Mouse (Mus musculus) testis, postnatal 10 days (tissue): ENCODE data around the gene Msh5.
"Not testable (repeated sequence)": the region's sequence is repeated elsewhere in the genome, so short reads cannot be mapped to it uniquely, and the experiment has no call there.

ENCODE experiments used
- DNase-seq: peaks from one replicate; pipeline ENCODE4 v3.0.0; 2021; ENCODE audit warnings: low spot score

The Msh5 gene

GRCm38 (mm10) chr17:35048932-35049440 is 2.4 kb upstream of the Msh5 start:
- DNase-seq: no peak

GRCm38 (mm10) chr17:35048149-35048931 is 1.8 kb upstream of the Msh5 start:
- no peak for DNase-seq

GRCm38 (mm10) chr17:35047688-35048087 is 1.1 kb upstream of the Msh5 start:
- no peak for DNase-seq

- no peak for DNase-seq
These were observed 501 bp downstream of the Msh5 start for GRCm38 (mm10) chr17:35045807-35046680.

- DNase-seq: no peak
These were observed 1.4 kb downstream of the Msh5 start for GRCm38 (mm10) chr17:35044904-35045806.

GRCm38 (mm10) chr17:35043794-35044193 is 2.8 kb downstream of the Msh5 start:
- DNase-seq: no peak

- no peak for DNase-seq
These were observed 7.2 kb downstream of the Msh5 start for GRCm38 (mm10) chr17:35039121-35039873.

- no peak for DNase-seq
These were observed 11.6 kb downstream of the Msh5 start for GRCm38 (mm10) chr17:35034896-35035295.

GRCm38 (mm10) chr17:35033703-35034102 is 12.8 kb downstream of the Msh5 start:
- not testable (repeated sequence) for DNase-seq

GRCm38 (mm10) chr17:35032323-35032870 is 14.1 kb downstream of the Msh5 start:
- no peak for DNase-seq

- no peak for DNase-seq
These were observed 14.7 kb downstream of the Msh5 start for GRCm38 (mm10) chr17:35031880-35032279.

- DNase-seq: no peak
These were observed 15.3 kb downstream of the Msh5 start for GRCm38 (mm10) chr17:35031272-35031671.

- no peak for DNase-seq
These were observed 16.6 kb downstream of the Msh5 start for GRCm38 (mm10) chr17:35029691-35030532.

- no peak for DNase-seq
These were observed 18.2 kb downstream of the Msh5 start for GRCm38 (mm10) chr17:35028315-35028714.

- peak; percentile 77 for DNase-seq
These were observed 19.1 kb downstream of the Msh5 start, which contains the start of gene Sapcd1 for GRCm38 (mm10) chr17:35027277-35028068. TSS of gene Sapcd1 (minus strand) at chr17:35028016.

GRCm38 (mm10) chr17:35026206-35026605 is 20.3 kb downstream of the Msh5 start:
- DNase-seq: no peak

- DNase-seq: no peak
These were observed 21.7 kb downstream of the Msh5 start for GRCm38 (mm10) chr17:35024691-35025488.

GRCm38 (mm10) chr17:35024261-35024660 is 22.3 kb downstream of the Msh5 start:
- no peak for DNase-seq
